Mouse (Mus musculus): ENCODE data around the gene Adamts15.

Adamts15 gene

DNA sequence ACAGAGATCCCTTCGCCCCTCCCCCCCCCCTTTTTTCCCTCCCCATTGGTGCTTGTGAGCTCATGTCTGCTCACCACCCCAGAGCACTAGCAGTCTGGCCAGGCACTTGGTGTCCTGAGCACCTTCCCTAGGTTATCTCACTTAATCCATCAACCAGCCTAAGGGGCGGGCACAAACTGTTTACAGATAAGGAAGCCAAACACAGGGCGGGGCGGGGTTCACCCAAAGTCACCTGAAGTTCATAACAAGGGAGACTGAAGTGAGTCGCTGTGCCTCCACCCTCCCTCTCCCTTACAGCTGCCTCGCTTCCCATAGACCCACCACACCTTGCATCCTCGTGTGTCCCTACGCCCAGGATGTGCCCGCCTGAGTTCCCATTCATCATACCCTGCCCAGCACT is 41.7 kb downstream of the Adamts15 start:
- DNase-seq (ENCODE audit: low read depth in 1 of 2, low spot score in 2 of 2): no peak

DNA sequence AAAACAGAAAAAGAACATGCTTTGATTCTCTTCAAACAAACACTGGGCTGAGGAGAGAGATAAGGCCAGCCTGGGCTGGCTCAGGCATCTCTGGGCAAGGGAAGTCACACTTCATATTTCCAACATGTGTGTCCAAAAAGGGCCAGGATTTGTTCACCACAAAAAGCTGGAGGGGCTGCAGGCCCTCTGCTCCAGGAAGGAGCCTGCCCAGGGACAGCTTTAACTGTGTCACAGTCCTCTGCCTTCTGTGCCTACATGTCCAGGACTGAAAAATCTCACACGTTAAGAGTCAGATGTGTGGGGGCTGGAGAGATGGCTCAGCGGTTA is 42.3 kb downstream of the Adamts15 start:
- no peak for DNase-seq (ENCODE audit: low read depth in 1 of 2, low spot score in 2 of 2)

DNA sequence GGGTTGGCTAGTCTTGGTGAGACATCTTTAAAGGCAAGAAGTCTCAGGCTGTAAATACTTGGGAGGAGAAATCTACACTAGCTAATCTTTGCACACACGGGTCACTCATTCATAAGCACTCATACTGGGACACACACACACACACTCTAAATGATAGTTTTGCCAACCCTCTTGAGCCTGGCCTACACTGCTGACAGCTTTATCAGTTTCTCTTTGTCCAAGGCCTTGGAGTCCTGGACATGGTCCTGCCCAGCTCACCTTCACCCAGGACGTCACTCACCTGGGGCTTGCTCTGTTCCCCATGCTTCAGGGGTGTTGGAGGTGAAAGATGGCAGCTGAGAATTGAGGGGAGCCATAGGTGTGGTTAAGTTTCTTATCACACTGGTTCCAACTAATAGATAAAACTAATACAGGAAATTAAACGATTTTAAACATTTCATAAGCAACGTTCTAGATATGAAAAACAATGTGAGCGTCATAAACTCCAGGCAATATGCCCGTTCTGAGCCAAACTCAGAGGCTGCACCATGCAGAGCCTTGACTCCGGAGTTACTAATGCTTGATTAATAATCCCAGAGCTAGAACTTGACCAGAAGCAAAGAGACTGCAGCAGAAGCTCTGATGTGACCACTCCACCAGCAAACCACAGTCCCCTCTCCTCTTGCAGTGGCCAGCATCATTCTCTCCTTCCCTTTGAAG is 42.9 kb downstream of the Adamts15 start:
- DNase-seq (ENCODE audit: low read depth in 1 of 2, low spot score in 2 of 2): no peak

DNA sequence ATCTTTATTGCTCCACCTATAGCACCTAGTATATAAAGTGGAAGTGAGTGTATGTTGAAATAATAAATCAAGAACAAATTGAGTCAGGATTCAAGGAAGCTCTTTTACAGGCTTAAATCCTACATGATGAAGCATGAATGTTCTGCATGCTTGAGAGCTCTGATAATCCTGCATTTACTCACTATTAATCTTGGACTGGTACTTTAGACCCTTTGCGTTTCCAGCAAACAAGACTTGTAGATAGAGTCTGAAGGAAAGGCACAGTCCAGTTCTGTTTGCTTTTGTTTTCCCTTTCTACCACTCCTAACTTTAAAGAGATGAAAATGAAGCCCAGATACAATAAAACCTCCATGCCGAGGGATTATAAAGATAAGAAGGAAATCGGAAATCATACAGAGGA is 45.7 kb downstream of the Adamts15 start:
- no peak for DNase-seq (ENCODE audit: low read depth in 1 of 2, low spot score in 2 of 2)

DNA sequence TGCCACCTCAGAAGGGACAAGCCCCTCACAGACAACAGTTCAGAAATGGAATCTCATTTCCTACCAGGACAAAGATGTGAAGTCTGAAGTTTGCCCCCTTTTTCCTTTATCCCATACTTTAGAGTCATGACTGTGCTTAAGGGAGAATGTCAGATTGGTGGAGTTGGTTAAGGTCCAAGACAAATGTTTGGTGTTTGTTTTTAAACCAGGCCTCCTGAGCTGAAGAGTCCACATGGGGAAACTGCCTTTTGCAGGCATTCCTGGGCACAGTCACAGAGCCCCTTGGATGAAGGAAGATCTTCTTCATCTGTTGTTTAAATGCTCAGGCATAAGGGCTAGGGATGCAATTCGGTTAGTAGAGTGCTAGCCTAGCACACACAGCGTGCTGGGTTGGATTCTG is 66.4 kb downstream of the Adamts15 start:
- DNase-seq (ENCODE audit: low read depth in 1 of 2, low spot score in 2 of 2): no peak

DNA sequence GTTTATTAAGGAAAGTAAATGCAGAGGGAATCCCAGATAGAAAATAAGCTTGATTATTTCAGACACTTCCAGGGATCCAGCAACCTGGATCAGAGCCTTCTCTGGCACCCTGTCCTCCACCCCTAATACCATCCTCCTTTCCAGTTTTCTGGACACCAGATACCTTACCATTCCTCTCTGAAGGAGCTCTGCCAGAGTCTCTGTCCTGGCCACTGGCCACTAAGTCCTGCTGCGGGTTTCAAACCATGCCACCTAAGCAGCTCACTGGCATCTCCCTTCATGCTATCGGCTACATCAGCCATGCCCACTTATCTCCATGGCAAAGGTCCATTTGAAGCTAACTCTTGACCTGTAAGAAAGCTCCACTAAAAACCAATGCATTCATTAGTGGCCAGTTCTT is 70.4 kb downstream of the Adamts15 start:
- DNase-seq (ENCODE audit: low read depth in 1 of 2, low spot score in 2 of 2): no peak

DNA sequence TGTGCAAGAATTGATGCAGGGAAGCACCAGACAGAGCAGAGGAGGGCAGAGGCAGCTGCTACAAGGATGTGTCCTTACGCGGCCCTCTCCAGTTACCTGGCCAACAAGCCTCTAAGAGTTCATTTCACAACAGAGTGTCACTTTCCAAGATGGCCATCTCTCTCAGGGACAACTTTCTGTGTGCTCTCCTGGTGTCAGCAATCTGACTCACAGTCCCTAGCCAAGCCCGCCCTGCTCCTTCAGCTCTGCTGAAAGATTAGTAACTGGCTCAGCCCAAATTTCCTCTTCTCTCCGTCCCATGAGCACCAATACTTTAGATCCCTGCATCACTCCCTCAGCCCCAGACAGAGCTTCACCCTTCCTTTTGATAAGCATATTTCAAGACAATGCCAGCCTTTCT is 72.3 kb downstream of the Adamts15 start:
- no peak for DNase-seq (ENCODE audit: low read depth in 1 of 2, low spot score in 2 of 2)

DNA sequence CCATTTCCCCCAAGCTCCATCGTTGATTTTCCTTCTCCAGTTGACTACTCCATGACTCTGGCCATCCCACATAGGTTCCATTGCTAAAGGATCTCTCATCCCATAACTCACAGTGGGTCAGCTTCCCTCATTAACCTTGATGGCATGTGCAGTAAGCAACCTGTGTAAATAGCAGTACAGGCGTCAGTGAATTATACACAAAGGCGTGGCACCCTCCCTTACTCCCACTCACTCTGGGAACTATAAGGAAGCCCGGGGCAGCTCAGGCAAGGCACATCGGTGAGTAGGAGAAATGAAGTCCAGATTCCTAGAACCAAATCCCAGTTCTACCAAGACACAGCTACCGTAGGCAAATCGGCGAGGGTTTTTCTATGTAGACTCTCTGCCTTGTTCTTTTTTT is 72.8 kb downstream of the Adamts15 start:
- DNase-seq (ENCODE audit: low read depth in 1 of 2, low spot score in 2 of 2): no peak

Measured in monocyte, adult 2 months (primary cell).